Comparison of ENCODE assay signal across 13 mouse cellular contexts in genomic region chr8:26305061-26305879, GRCm38 (mm10).
DNase-seq lines count a peak whose midpoint lies in the region; ATAC-seq lines count a peak whose summit lies in the region.
"Had no signal": no experiment of that assay in that cellular context is flagged by ENCODE, and none has a peak within 500 bp of the region (broad histone marks: within the 10 kb centered on the region; RNA-seq: fewer than 3 reads in every experiment).

No protein-coding gene starts in this region.

- H3K4me3 ChIP-seq in hindbrain, embryonic 11.5 days (ENCODE audit: low read depth, low read length) = no peak overlapping the region
- no peak overlapping the region for H3K4me3 ChIP-seq in midbrain, embryonic 16.5 days (ENCODE audit: low read depth, low read length)

- H3K36me3 ChIP-seq in hindbrain, embryonic 11.5 days (ENCODE audit: control insufficient read depth, insufficient read depth, low read length) = no peaks in the 10 kb centered on the region
- H3K36me3 ChIP-seq in midbrain, embryonic 16.5 days (ENCODE audit: control insufficient read depth, insufficient read depth, low read length) = no peaks in the 10 kb centered on the region

- H3K27me3 ChIP-seq in hindbrain, embryonic 11.5 days (ENCODE audit: control insufficient read depth, insufficient read depth, low read length) = no peaks in the 10 kb centered on the region
- H3K27me3 ChIP-seq in midbrain, embryonic 16.5 days (ENCODE audit: control insufficient read depth, insufficient read depth, low read depth, low read length) = no peaks in the 10 kb centered on the region

- DNase-seq in MN1 (ENCODE audit: low spot score) = peak; percentile 70
- DNase-seq in embryo, embryonic 11.5 days (ENCODE audit: low read depth, low spot score) = peak; percentile 50
- peak; percentile 67 for DNase-seq in hindbrain, embryonic 11.5 days (ENCODE audit: low spot score)
- no peak for DNase-seq in T-cell, adult 2 months (ENCODE audit: low spot score)
- no peak for DNase-seq in left cerebral cortex, postnatal 25 days (ENCODE audit: low spot score in 2 of 2)
- DNase-seq in ovary, postnatal 10 days (ENCODE audit: low spot score) = no peak
- no peak for DNase-seq in heart, postnatal 4 days
- DNase-seq: cerebellum, adult 11-12 months; right cerebral cortex, postnatal 14 days; thymus, postnatal 4 days had no signal

- H3K27ac ChIP-seq in hindbrain, embryonic 11.5 days (ENCODE audit: low read depth, low read length) = peak overlapping the region; percentile 7; the same call in 1 of the 2 replicates
- H3K27ac ChIP-seq in midbrain, embryonic 16.5 days (ENCODE audit: low read length) = no peak overlapping the region

- ATAC-seq in hindbrain, embryonic 11.5 days (ENCODE audit: low FRiP score) = peak; percentile 96
- ATAC-seq in midbrain, embryonic 16.5 days = peak; percentile 80

- no peaks in the 10 kb centered on the region for H3K9me3 ChIP-seq in hindbrain, embryonic 11.5 days (ENCODE audit: control insufficient read depth, low read length)
- no peaks in the 10 kb centered on the region for H3K9me3 ChIP-seq in midbrain, embryonic 16.5 days (replicated peaks; ENCODE audit: control insufficient read depth, low read length, poor library complexity, severe bottlenecking)

- no peak overlapping the region for H3K9ac ChIP-seq in hindbrain, embryonic 11.5 days (ENCODE audit: low read depth, low read length)
- no peak overlapping the region for H3K9ac ChIP-seq in midbrain, embryonic 16.5 days (ENCODE audit: low read depth, low read length)

- peaks cover 10% of the 10 kb centered on the region; the same call in 1 of the 2 replicates for H3K4me1 ChIP-seq in hindbrain, embryonic 11.5 days (replicated peaks; ENCODE audit: control insufficient read depth, insufficient read depth, low read length)
- peaks cover 3% of the 10 kb centered on the region; the same call in 1 of the 2 replicates for H3K4me1 ChIP-seq in midbrain, embryonic 16.5 days (ENCODE audit: control insufficient read depth, insufficient read depth, low read length)

- WGBS in hindbrain, embryonic 11.5 days = 44% methylated on average over 18 of the region's 18 CpGs
- 57% methylated on average over 18 of the region's 18 CpGs for WGBS in midbrain, embryonic 16.5 days

- no peak overlapping the region for H3K4me2 ChIP-seq in hindbrain, embryonic 11.5 days (replicated peaks; ENCODE audit: low read depth, low read length)
- no peak overlapping the region for H3K4me2 ChIP-seq in midbrain, embryonic 16.5 days (ENCODE audit: low read length)
- H3K4me2 ChIP-seq: heart, embryonic 11.5 days; liver, embryonic 11.5 days had no signal

- intact Hi-C loops in left cerebral cortex, postnatal 25 days (cut with DNase I) = no loop called here

Comparison
In these comparisons a context has a peak if more than half of its experiments do, and no peak if none do; other contexts are left out.
1. DNase-seq: peak in MN1 (single experiment), embryo, embryonic 11.5 days (single experiment) and hindbrain, embryonic 11.5 days (single experiment); none in T-cell, adult 2 months (single experiment), left cerebral cortex, postnatal 25 days (0 of 2), ovary, postnatal 10 days (single experiment) and heart, postnatal 4 days (single experiment).